Mouse (Mus musculus) monocyte, adult 5-6 weeks (primary cell): ENCODE results near the gene Gal3st4. TPM values are rescaled to one million over a fixed set of nuclear protein-coding genes. Genes with fewer than 3 reads are reported as not detected.
A peak's percentile ranks its signal among the peaks of the same experiment; 100 is the strongest.

Experiments used
- ATAC-seq: fragments of 153-309, 156-312 bp; replicated peaks from 2 replicates; pipeline ENCODE4 v1.8.0; 2017; ENCODE audit warnings: mild to moderate bottlenecking; ENCODE audit not compliant: low TSS enrichment, insufficient number of reproducible peaks, severe bottlenecking, poor library complexity, low FRiP score
- total RNA-seq: library from RNA; stranded (forward); fragments of 200-1000, 200-491, 200-594 nt; gene quantifications from 3 replicates; pipeline ENCODE4 v1.2.3, GENCODE M21; 2017

Gene Gal3st4
- total RNA-seq = not detected in 3 replicates

DNA sequence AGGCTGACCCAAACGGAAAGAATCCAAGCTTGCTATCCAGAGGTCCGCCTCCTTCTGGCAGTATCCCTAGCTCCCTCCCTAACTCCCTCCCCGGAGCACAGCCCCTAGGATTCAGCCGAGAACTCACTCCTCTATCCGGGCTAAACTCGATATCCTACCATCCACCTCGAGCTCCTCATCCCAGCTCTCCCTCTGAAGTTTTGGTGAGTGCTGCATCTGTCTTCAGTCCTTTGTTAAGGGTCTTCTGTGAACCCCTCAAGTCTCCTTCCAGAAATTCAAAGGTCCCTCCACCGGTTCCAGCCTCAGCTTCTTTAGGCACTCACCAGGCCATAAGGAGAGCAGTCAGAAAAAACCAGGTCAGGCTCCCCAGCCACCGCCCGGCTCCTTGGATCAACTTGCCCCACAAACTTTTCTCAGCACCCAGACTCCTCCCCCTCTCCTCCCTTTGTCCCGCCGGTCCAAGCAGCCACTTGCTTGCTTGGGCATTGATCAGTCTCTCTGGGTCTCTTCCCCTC, at the start of gene Gal3st4:
TSS of gene Gal3st4 (minus strand) at position 432 of the 515 bp plus-strand sequence.
- no peak for ATAC-seq

DNA sequence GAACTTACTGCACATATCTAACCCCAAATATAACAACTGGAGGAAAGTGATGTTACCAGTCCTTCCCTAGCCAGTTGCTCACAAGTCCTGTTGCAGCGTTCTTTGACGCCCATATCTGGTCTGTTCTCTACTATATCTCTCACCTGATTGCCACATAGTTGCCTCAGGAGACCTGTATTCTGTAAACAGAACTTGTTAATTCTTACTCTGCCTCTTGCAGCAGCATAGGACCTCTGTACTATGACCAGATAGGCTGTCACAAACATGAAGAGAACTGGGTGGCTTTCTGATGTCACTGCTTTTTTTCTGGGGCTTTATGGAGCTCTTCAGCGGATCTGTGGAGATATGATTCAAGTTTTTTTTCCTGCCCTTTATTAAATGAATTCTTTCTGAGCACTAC, 40.2 kb upstream of the Gal3st4 start:
- ATAC-seq = no peak

- ATAC-seq = no peak
These were observed 27.0 kb upstream of the Gal3st4 start for GRCm38 (mm10) chr5:138299613-138300012.

- no peak for ATAC-seq
These were observed 21.5 kb upstream of the Gal3st4 start for GRCm38 (mm10) chr5:138294158-138294557.

- no peak for ATAC-seq
These were observed 19.0 kb upstream of the Gal3st4 start for GRCm38 (mm10) chr5:138291638-138292037.

DNA sequence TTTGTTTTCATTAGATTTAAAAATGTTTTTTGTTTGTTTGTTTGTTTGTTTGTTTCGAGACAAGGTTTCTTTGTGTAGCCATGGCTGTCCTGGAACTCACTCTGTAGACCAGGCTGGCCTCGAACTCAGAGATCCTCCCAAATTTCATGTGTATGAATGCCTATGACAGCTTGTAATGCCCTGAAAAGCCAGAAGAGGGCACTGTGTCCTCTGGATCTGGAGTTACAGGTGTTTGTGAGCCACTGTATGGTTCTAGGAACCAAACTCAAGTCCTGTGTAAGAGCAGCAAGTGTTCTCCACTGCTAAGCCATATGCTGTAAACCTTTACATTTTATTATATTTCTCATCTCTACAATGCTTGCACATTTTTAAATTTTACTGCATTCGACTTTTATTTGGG, 15.2 kb upstream of the Gal3st4 start:
- no peak for ATAC-seq

DNA sequence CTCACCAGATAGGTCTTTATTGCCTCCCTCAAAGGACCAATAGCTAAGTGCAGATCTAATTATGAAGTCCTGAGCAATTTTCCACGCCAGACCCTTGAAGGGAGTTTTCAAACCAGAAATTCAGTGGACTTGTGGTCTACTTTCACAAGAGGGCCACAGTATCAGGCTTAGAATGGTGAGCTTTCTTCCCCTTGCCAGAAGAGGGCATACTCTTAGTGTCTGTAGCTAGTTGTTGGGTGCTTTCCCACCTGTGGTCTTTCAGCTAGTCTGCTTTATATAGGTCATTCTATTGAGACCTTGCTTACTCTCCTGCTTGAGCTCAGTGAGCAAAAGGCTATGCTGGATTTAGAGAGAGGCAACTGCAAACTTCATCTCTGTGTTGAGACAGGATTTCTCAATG, 10.9 kb upstream of the Gal3st4 start:
- no peak for ATAC-seq

- no peak for ATAC-seq
These were observed 9.2 kb upstream of the Gal3st4 start for GRCm38 (mm10) chr5:138281798-138282197.

DNA sequence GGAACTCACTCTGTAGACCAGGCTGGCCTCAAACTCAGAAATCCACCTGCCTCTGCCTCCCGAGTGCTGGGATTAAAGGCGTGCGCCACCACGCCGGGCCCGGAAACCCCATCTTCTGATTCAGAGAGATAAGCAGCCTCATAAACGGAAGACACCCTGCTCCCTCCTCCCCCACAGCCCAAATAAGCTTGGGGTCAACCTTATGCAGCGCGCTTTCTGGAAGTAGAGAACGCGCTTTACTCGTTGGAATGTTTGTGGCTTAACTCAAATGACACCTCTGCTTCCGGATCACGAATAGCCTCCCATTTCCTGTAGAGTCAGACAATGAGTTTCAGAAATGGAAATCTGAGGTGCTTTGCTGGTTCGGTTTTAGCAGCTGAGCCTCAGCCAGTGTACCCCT, 8.2 kb upstream of the Gal3st4 start:
- no peak for ATAC-seq

DNA sequence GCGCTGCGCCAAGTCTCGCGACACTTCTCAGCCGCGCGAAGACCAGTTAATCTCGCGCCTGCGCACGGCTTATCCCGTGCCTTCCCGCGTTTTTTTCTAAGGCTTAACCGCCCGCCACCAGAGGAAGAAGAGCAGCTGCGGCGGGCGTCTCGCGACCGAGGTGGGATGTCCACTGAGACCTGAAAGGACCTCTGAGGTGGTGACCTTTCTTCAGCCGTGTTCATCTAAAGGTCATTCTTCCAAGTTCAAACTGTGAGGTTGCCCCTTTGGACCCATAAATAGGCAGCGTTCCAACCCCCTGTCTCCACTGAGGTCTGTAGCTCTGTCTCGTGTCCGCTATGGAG, 7.8 kb upstream of the Gal3st4 start:
- no peak for ATAC-seq

DNA sequence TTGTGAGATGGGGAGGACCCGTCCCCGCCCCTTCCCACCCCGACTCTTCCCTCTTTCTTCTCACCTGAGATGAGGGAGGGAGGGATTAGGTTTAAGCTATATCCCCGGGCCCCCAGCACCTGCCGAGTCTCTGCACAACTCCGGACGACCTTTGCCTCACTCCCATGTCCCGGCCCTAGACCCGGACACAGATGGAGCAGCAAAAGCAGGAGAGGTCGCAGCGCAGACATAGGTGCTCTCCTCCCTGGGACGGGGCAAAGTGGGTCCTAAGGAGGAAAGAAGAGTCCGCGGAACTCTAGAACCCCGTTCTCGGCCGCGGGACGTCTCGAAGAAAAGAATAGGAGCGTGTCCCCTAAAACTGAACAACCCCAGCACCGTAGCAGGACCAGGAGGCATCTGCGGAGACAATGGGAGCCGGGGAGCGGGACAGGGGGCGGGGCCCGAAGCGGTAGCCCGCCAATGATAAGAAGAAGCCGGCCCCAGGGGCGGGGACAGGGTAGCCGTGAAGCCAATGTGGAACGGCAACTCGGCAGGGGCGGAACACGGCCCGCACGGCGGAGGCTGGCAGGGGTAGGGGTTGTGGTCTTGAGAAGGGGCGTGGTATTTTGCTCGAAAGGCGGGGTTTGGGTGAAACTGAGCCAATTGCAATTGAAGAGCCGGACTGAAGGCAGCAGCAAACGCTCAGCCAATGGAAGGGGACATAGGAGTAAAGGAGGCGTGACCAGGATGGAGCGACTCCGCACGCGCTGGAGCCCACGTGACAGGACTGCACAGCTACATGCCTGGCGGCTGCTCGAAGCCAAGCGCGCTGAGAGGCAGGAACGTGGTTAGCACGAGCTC, 7.2 kb upstream of the Gal3st4 start, which contains the start of the genes Gm43720, Gpc2 and Stag3:
TSS of gene Gm43720 (minus strand) at position 374 of the 840 bp plus-strand sequence.
TSS of gene Gpc2 (minus strand) at position 421 of the 840 bp plus-strand sequence.
TSS of gene Stag3 (plus strand) at position 656 of the 840 bp plus-strand sequence.
- ATAC-seq = peak; percentile 92

GRCm38 (mm10) chr5:138277994-138278393, 5.4 kb upstream of the Gal3st4 start:
- ATAC-seq = no peak

DNA sequence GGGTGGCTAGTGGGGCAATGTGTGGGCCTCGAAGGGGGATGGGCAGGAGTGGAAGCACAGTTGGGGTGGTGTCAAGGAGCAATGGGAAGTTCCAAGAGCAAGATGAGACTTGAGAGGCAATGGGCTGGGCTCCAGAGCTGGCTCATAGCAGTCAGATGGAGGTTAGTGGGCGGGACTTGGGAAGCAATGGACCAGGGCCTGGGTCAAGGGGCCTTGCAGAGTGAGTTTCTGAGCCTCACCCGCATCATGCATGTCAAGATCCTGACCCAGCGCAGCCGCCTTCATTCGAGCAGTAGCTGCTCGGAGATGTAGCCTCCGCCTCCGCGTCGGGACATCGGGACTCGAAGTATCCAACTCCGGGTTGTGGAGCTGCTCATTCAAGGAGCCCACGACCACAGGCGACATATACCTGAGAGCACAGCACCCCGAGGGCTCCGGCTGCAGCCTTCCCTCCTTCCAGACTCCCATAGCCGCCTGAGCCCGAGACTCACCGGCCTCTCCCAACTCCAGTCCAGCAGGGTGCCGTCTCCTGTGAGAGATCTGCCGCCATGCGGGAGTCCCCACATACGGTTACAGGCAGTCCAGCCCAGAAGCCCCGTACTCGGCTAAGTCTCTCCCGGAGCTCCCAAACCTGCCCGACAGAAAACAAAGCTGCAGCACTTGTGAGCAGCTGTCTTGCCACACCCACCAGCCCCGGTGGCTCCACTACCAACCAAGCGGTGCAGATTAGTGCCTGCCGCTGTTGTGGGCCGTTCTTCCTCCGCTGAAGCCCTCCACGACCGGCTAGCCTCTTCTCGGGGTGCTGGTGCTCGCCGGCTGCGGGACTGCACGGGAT, 2.8 kb upstream of the Gal3st4 start:
- ATAC-seq = no peak

GRCm38 (mm10) chr5:138274186-138274585, 1.5 kb upstream of the Gal3st4 start:
- no peak for ATAC-seq

- ATAC-seq = no peak
These were observed 1.4 kb downstream of the Gal3st4 start for GRCm38 (mm10) chr5:138271232-138271631.

- ATAC-seq = no peak
These were observed 3.7 kb downstream of the Gal3st4 start for GRCm38 (mm10) chr5:138268980-138269379.

DNA sequence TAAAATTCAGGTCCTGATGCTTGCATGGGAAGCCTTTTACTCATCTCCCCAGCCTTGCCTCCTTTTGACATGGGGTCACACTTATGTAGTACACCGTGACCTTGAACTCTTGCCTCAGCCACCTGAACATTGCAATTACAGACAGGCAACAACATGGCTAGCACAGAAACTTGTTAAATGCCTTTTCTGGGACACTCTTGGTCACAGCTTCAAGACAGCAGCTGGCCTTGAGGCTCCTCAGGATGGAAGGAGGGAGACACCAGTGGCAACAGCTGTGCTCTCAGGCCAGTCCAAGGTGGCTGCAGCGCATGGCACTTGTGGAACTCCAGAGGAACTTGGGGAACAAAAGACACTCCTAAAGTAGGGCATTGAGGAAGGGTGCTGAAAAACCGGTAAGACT, 5.5 kb downstream of the Gal3st4 start:
- ATAC-seq = no peak

DNA sequence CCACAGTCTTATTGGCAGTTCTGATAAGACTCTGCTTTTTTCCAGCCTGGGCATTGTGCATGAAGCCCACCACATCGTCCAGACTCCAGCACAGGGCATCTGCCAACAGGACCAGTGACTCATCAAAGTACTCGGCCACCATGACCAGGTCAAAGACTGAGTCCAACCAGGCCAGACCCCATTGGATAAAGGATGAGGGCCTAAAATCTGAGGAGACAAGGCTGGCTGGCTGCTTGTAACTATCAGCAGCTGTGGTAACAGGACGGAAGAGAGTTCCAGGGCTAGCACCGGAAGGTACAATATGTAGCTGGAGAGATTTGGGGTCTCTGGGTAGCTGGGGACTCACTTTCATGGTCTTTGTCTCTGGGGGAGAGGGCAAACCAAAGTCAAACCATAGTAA, 6.9 kb downstream of the Gal3st4 start:
- no peak for ATAC-seq

DNA sequence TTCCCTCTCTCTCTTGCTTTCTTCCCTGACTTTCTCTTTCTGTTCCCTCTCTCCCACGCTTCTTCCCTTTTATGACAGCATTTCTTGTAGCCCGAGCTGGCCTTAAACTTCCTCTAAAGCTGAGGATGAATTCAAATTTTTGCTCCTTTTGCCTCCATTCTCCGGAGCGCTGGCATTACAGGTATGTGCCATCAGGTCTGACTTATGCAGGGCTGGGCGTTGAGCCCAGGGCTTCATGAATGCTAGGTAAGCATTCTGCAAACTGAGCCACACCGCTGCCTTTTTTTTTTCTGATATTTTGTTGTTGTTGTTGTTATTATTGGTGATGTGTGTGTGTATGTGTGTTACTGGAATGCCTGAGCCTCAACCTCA, 8.4 kb downstream of the Gal3st4 start:
- ATAC-seq = peak; percentile 7; the same call in 1 of the 2 replicates
